Mouse (Mus musculus) heart, embryonic 12.5 days (tissue): ENCODE measurements around the gene Gm20388. TPM values are rescaled to one million over a fixed set of nuclear protein-coding genes. Genes with fewer than 3 reads are reported as not detected.

Experiments
- ATAC-seq: fragments of 200-750 bp; cut with Nextera tagmentation; 2 replicates; pipeline ENCODE4 v1.8.0; 2017; ENCODE audit warnings: moderate TSS enrichment, moderate library complexity; ENCODE audit not compliant: insufficient number of reproducible peaks, low FRiP score
- H3K27ac ChIP-seq: fragments of 300-500 bp; sonication (generic); 2 replicates; pipeline ENCODE4 v1.5.1; 2016; ENCODE audit warnings: mild to moderate bottlenecking, moderate library complexity; ENCODE audit not compliant: poor library complexity, severe bottlenecking
- H3K27me3 ChIP-seq: fragments of 300-500 bp; sonication (generic); replicated peaks from 2 replicates; pipeline ENCODE4 v1.6.1; 2016; ENCODE audit warnings: mild to moderate bottlenecking, moderate library complexity
- H3K36me3 ChIP-seq: fragments of 300-500 bp; sonication (generic); 2 replicates; pipeline ENCODE4 v1.6.1; 2016; ENCODE audit warnings: mild to moderate bottlenecking, moderate library complexity
- H3K4me1 ChIP-seq: fragments of 300-500 bp; sonication (generic); replicated peaks from 2 replicates; pipeline ENCODE4 v1.6.1; 2016; ENCODE audit warnings: mild to moderate bottlenecking
- H3K4me2 ChIP-seq: fragments of 300-500 bp; sonication (generic); 2 replicates; pipeline ENCODE4 v1.6.1; 2016; ENCODE audit warnings: mild to moderate bottlenecking, moderate library complexity
- H3K4me3 ChIP-seq: fragments of 300-500 bp; sonication (generic); 2 replicates; pipeline ENCODE4 v1.5.1; 2016; ENCODE audit warnings: mild to moderate bottlenecking
- H3K9ac ChIP-seq: fragments of 300-500 bp; sonication (generic); 2 replicates; pipeline ENCODE4 v1.6.1; 2016; ENCODE audit warnings: mild to moderate bottlenecking, moderate library complexity
- H3K9me3 ChIP-seq: fragments of 300-500 bp; sonication (generic); replicated peaks from 2 replicates; pipeline ENCODE4 v1.6.1; 2016; ENCODE audit warnings: mild to moderate bottlenecking, moderate library complexity
- WGBS: fragments of 180-500 bp; shearing (Covaris S2); methylation state at CpG from one replicate; pipeline ENCODE4 v1.1.7; 2016; 5-methylcytosine and 5-hydroxymethylcytosine counted together
- polyA plus RNA-seq: library from polyadenylated mRNA; unstranded; fragments of >200 nt; fragmentation: Nextera tagmentation; extraction: Ambion mirVana; gene quantifications from 2 replicates; pipeline ENCODE4 v1.2.1, GENCODE M21; 2016

Gm20388 gene
- polyA plus RNA-seq, 1 experiment from 2014 or later: not detected

DNA sequence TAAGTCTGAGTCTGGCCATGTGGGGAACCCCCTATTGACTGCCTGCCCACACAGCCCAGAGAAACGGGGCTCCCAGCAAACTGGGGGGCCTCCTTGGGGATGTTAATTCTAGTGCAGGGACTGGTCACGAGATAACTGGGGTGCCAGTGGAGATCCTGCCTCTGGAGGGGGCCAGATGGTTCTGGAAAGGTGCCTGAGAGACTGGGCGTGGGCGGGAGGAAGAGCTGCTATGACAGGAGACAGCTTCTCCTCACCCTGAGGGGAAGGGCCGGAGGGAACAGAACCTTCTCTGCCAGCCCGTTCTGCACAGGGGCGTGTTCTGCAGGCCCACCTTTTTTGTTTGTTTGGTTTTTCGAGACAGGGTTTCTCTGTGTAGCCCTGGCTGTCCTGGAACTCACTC is 2955.6 kb downstream of the Gm20388 start:
- H3K4me3 ChIP-seq: no peak overlapping the region
- ATAC-seq: no peak
- H3K27me3 ChIP-seq: peaks cover 8% of the 10 kb centered on the region; the same call in 1 of the 2 replicates

DNA sequence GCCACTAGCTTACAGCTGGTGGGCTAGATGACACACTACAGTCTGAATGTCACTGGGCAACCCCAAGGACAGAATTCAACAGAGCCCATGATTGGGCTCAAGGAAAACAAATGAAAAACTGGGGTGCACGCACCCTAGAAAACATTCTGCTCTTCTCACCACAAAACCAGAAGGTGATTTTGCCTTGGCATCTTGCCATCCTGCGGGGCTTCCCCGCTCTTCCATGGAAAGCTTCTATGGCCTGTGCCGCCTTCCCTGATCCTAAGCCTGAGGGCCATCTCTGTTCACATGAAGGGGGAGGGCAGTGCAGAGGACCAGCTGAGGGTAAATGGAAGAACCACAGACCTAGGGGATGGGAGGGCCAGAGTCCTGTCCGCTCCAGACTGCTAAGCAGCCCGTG is 2957.3 kb downstream of the Gm20388 start:
- Histone ChIP-seq H3K9me3 (peaks cover 27% of the 10 kb centered on the region), H3K4me3 (no peak overlapping the region), H3K27me3 (peaks cover 12% of the 10 kb centered on the region; the same call in 1 of the 2 replicates), H3K36me3 (no peaks in the 10 kb centered on the region), H3K4me2 (no peak overlapping the region), H3K9ac (no peak overlapping the region), H3K4me1 (peaks cover 7% of the 10 kb centered on the region; the same call in 1 of the 2 replicates), H3K27ac (no peak overlapping the region)
- no peak for ATAC-seq
- WGBS: 85% methylated on average over 6 of the region's 6 CpGs

More for the DNA sequence above, 2955.6 kb downstream of the Gm20388 start:
- no peak overlapping the region for H3K9ac ChIP-seq
- 77% methylated on average over 8 of the region's 8 CpGs for WGBS
- H3K27ac ChIP-seq: no peak overlapping the region
- H3K4me1 ChIP-seq: peaks cover 7% of the 10 kb centered on the region; the same call in 1 of the 2 replicates
- no peak overlapping the region for H3K4me2 ChIP-seq
- H3K36me3 ChIP-seq: no peaks in the 10 kb centered on the region
- H3K9me3 ChIP-seq: peaks cover 27% of the 10 kb centered on the region

DNA sequence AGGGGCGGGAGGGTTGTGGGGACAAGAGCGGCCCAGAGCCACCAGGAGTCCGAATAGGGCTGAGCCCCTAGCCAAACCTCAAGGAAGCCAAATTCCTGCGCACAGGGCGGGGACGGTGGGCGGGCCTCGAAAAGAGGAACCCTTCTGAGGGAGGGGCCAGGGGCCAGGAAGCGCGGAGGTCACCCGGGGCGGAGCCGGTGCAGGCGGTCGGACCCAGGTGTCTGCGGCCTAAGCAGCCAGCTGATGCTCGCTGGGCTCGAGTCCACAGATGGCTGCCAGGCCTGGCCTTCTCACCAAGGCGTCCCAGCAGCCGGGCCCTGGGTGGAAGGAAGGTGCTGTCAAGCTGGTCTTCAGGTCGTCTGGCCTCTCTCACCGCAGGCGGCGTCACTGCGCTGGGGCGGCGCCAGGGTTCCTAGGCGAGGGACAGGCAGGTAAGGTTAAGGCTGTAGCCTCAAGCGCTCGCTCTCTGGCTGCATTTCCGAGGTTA is 2959.8 kb downstream of the Gm20388 start:
- no peak overlapping the region for H3K9ac ChIP-seq

DNA sequence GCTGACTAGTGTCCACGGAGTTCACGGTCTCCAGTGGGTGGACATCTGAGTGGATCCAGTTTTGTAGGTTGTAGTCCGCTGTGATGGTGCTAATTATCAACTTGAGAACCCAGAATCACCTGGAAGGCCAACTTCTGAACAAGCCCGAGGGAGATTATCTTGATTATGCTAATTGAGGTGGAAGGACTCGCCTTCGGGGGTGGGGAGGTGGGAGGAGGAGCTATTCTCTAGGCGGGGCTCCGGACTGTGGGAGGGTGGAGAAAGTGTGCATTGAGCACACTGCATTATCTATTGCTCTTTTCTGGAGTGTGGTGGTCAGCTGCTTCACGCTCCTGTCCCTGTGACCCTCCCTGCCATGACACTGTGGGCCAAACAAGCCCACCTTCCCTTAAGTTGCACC is 2961.0 kb downstream of the Gm20388 start:
- WGBS: 63% methylated on average over 9 of the region's 9 CpGs
- Histone ChIP-seq H3K9me3 (no peaks in the 10 kb centered on the region), H3K4me2 (no peak overlapping the region), H3K27me3 (peaks cover 12% of the 10 kb centered on the region; the same call in 1 of the 2 replicates), H3K27ac (no peak overlapping the region), H3K4me3 (no peak overlapping the region), H3K36me3 (no peaks in the 10 kb centered on the region), H3K4me1 (peaks cover 20% of the 10 kb centered on the region), H3K9ac (no peak overlapping the region)
- ATAC-seq: no peak

More for the DNA sequence above, 2959.8 kb downstream of the Gm20388 start:
- peaks cover 18% of the 10 kb centered on the region for H3K4me1 ChIP-seq
- peak overlapping the region; percentile 46 for H3K4me2 ChIP-seq
- no peaks in the 10 kb centered on the region for H3K36me3 ChIP-seq
- peaks cover 12% of the 10 kb centered on the region for H3K9me3 ChIP-seq
- ATAC-seq: no peak
- WGBS: 16% methylated on average over 31 of the region's 31 CpGs
- peak overlapping the region; percentile 5; the same call in 1 of the 2 replicates for H3K4me3 ChIP-seq
- H3K27me3 ChIP-seq: peaks cover 12% of the 10 kb centered on the region; the same call in 1 of the 2 replicates
- H3K27ac ChIP-seq: no peak overlapping the region

DNA sequence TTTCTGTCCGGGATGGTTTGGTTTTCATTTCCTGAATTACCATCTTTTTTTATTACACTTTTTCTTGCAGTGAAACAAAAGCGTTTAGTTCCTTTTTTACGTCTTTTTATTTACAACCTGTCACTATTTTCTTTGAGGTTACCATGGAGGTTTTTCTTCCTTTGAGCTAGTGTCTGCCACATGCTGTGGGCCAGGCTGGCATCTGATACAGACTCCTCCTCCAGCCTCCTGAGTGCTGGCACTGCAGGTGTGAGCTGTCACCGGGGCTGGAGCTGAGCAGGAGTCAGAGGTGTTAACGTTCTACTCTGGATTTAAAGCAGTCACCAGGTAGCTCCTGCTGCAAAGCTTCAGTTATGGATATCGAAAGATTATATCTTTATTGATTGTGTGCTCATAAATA is 2962.5 kb downstream of the Gm20388 start:
- Histone ChIP-seq H3K27me3 (peaks cover 12% of the 10 kb centered on the region; the same call in 1 of the 2 replicates), H3K9me3 (no peaks in the 10 kb centered on the region), H3K9ac (no peak overlapping the region), H3K4me2 (no peak overlapping the region), H3K27ac (no peak overlapping the region), H3K36me3 (no peaks in the 10 kb centered on the region), H3K4me1 (peaks cover 20% of the 10 kb centered on the region), H3K4me3 (no peak overlapping the region)
- no peak for ATAC-seq
- 50% methylated on average over 6 of the region's 6 CpGs for WGBS

DNA sequence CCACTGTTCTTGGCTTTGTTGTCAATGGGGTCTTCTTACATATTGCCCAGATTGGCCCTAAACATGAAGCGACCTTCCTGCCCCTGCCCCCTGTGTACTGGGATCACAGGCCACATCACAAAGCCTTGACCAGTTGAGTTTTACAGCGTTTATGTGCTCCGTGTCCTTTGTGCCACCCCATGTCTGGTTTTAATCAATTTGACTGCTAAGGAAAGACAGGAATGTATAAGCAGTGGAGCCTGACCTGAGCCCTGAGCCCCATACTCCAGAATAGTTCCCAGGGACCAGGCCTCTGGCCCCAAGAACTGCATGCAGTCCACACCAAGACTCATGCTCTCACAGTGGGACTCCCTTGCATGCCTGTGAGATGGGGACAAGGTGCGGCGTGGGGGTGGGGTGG is 2964.5 kb downstream of the Gm20388 start:
- no peak overlapping the region for H3K4me2 ChIP-seq
- no peaks in the 10 kb centered on the region for H3K9me3 ChIP-seq
- ATAC-seq: no peak
- no peak overlapping the region for H3K4me3 ChIP-seq
- H3K9ac ChIP-seq: no peak overlapping the region
- WGBS: 55% methylated on average over 5 of the region's 5 CpGs
- H3K4me1 ChIP-seq: peaks cover 18% of the 10 kb centered on the region
- H3K27ac ChIP-seq: no peak overlapping the region
- H3K36me3 ChIP-seq: no peaks in the 10 kb centered on the region
- H3K27me3 ChIP-seq: peaks cover 5% of the 10 kb centered on the region; the same call in 1 of the 2 replicates

DNA sequence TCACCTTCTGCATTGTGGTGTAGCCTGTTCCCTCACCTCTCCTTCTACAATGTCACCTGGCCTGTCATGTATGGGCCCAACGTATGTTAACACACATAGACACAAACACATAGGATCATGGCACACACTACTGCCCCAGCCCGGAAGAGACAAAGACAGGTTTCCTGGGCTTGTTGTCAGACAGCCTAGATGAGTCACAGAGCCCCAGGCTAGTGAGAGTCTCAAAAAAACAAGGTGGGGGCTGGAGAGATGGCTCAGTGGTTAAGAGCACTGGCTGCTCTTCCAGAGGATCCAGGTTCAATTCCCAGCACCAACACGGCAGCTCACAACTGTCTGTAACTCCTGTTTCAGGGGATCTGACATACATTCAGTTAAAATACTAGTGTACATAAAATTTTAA is 2967.6 kb downstream of the Gm20388 start:
- Histone ChIP-seq H3K4me2 (no peak overlapping the region), H3K9ac (no peak overlapping the region), H3K4me3 (no peak overlapping the region), H3K9me3 (no peaks in the 10 kb centered on the region), H3K27ac (no peak overlapping the region), H3K27me3 (no peaks in the 10 kb centered on the region), H3K36me3 (peaks cover 22% of the 10 kb centered on the region), H3K4me1 (peaks cover 26% of the 10 kb centered on the region)
- ATAC-seq: no peak
- WGBS: 79% methylated on average over 3 of the region's 3 CpGs

DNA sequence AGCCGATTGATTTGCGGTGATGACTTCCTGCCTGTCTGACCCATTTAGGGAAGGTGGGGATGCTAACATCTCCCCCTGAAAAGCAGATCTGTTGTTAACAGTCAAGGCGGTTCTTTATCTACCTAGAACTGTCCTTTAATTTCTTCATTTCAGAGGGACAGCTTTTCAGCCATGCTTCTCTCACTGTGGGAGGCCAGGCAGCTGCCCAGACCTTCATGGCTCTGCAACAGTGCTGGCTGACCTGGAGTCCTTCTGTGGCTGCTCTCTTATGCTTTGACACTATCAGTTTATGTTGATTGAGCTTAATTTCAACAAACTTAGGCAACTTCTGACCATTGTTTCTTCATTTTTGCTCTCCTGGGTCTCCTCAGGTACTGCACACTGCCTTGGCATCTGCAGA is 2969.7 kb downstream of the Gm20388 start:
- H3K4me2 ChIP-seq: no peak overlapping the region
- peaks cover 27% of the 10 kb centered on the region for H3K4me1 ChIP-seq
- ATAC-seq: no peak
- H3K9me3 ChIP-seq: no peaks in the 10 kb centered on the region
- no peak overlapping the region for H3K27ac ChIP-seq
- no peak overlapping the region for H3K9ac ChIP-seq
- 60% methylated on average over 3 of the region's 3 CpGs for WGBS
- no peaks in the 10 kb centered on the region for H3K27me3 ChIP-seq
- peaks cover 41% of the 10 kb centered on the region for H3K36me3 ChIP-seq
- H3K4me3 ChIP-seq: no peak overlapping the region

DNA sequence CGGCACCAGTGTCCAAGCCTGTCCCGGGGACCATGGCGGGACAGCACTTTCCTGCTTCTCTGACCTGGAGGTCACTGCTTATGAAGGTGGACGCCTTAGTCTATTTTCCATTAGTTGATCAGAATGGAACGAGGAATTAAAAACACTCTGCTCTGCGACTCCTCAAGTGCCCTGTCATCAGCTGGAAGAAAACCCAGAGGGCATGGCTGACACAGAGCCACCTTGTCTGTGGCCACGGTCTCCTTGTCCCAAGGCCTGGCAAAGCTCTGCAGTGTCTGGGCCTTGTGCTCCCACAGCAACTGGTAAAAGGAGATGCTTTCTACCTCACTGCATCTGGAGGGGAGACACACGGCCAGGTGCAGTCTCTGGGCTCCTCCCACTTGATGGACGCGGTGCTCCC is 2973.0 kb downstream of the Gm20388 start:
- Histone ChIP-seq H3K4me1 (peaks cover 25% of the 10 kb centered on the region), H3K27me3 (no peaks in the 10 kb centered on the region), H3K4me3 (no peak overlapping the region), H3K9ac (no peak overlapping the region), H3K27ac (peak overlapping the region; percentile 34; the same call in 1 of the 2 replicates), H3K4me2 (no peak overlapping the region), H3K36me3 (peaks cover 74% of the 10 kb centered on the region), H3K9me3 (no peaks in the 10 kb centered on the region)
- 0 out of 2 replicates have a peak, but pooled peaks have one; percentile 45 for ATAC-seq
- 50% methylated on average over 10 of the region's 10 CpGs for WGBS

DNA sequence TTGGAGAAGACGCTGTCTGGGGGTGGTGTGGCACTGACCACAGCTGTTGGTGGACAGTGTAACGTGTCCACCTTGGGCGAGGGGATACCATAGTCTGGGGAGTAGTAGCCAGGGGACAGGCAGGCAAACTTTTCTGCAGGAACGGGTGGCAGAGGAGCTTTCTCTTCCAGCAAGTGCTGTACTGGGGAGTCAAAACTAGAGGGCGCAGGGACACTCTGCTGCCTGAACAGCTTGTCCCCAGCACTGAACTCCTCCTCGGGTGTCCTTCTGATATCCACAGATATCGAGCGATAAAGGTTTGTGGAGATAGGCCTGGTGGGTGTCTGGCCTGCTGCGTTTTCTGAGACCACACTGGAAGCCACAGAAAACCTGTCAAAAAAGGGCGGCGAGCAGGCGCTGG is 2980.8 kb downstream of the Gm20388 start:
- Histone ChIP-seq H3K4me2 (no peak overlapping the region), H3K4me3 (no peak overlapping the region), H3K4me1 (no peaks in the 10 kb centered on the region), H3K9me3 (no peaks in the 10 kb centered on the region), H3K27ac (no peak overlapping the region), H3K27me3 (no peaks in the 10 kb centered on the region), H3K9ac (no peak overlapping the region), H3K36me3 (peaks cover 98% of the 10 kb centered on the region)
- 83% methylated on average over 12 of the region's 12 CpGs for WGBS
- ATAC-seq: no peak

DNA sequence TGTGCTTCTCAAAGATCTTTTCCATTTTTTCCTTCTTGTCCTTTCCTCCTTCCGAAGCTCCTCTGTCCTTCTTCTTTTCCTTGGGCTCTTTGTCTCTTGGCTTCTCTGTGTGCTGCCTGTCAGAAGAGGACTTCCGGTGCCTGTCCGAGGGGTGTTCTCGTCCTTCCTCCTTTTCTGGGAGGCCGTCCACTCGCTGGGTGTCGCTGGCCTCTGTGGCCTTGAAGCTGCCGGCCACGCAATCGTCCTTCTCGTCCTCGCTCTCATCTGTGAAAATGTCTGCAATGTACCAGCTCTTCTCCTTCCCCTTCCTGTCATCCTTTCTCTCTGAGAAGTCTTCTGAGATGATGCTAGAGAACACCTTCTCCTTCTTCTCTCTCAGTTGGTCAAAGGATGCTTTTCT is 2982.8 kb downstream of the Gm20388 start:
- no peak overlapping the region for H3K4me3 ChIP-seq
- H3K9ac ChIP-seq: no peak overlapping the region
- H3K9me3 ChIP-seq: no peaks in the 10 kb centered on the region
- no peak overlapping the region for H3K27ac ChIP-seq
- ATAC-seq: no peak
- H3K36me3 ChIP-seq: peaks cover 95% of the 10 kb centered on the region
- H3K27me3 ChIP-seq: no peaks in the 10 kb centered on the region
- H3K4me1 ChIP-seq: peaks cover 12% of the 10 kb centered on the region
- H3K4me2 ChIP-seq: no peak overlapping the region
- WGBS: 84% methylated on average over 12 of the region's 12 CpGs

DNA sequence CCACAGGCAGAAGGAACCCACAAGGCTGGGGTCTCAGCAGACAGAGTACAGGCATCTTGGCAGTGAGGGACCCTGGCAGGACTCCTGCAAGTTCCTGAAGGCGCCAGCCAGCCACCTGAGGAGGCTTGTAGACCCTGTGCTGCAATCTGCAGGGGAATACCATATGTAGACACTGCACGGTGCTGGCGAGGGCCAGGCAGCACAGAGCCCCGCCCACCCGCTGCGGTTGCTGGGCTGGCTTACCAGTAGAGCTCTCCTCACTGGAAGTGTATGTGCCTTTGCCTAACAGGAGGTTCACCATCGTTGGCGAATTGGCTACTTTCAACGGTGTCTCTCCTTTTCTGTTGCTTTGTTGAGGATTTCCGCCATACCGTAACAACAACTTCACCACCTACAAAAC is 2985.7 kb downstream of the Gm20388 start:
- H3K27me3 ChIP-seq: no peaks in the 10 kb centered on the region
- H3K4me3 ChIP-seq: no peak overlapping the region
- H3K36me3 ChIP-seq: peaks cover 77% of the 10 kb centered on the region
- H3K4me2 ChIP-seq: no peak overlapping the region
- no peak for ATAC-seq
- no peak overlapping the region for H3K9ac ChIP-seq
- WGBS: 90% methylated on average over 11 of the region's 11 CpGs
- H3K4me1 ChIP-seq: peaks cover 26% of the 10 kb centered on the region
- no peaks in the 10 kb centered on the region for H3K9me3 ChIP-seq
- H3K27ac ChIP-seq: no peak overlapping the region
